Mouse (Mus musculus): ENCODE data around the gene Mllt11. TPM values are rescaled to one million over a fixed set of nuclear protein-coding genes. Genes with fewer than 3 reads are reported as not detected.

The Mllt11 gene
- polyA plus RNA-seq, 1 experiment, result 19.6 TPM

- TF ChIP-seq FOSL1 (IDR thresholded peaks at IDR 0.05; ENCODE audit: insufficient read depth, low read length, poor library complexity, severe bottlenecking) (no peak), MAX (IDR thresholded peaks at IDR 0.05) (peak; percentile 92), MYOG (IDR thresholded peaks at IDR 0.05; ENCODE audit: control insufficient read depth, extremely low read depth, insufficient read length) (no peak), MYOD1 (IDR thresholded peaks at IDR 0.05; ENCODE audit: control insufficient read depth, insufficient read length, low read depth) (no peak)
- no peaks in the 10 kb centered on the region for H3K79me3 ChIP-seq (ENCODE audit: low read depth)
- H3K4me3 ChIP-seq (ENCODE audit: insufficient read depth, poor library complexity, severe bottlenecking), result no peak overlapping the region
- peaks cover 54% of the 10 kb centered on the region for H3K36me3 ChIP-seq (ENCODE audit: control insufficient read depth, insufficient read depth)
- no peak overlapping the region for H3ac ChIP-seq (ENCODE audit: control insufficient read depth, insufficient read length, low read depth)
- H3K79me2 ChIP-seq (ENCODE audit: control insufficient read depth, insufficient read depth), result no peaks in the 10 kb centered on the region
- H3K27me3 ChIP-seq (ENCODE audit: control insufficient read depth, insufficient read depth, insufficient read length), result no peaks in the 10 kb centered on the region
Measured at GRCm38 (mm10) chr3:95194721-95195135, 37.2 kb downstream of the Mllt11 start.

GRCm38 (mm10) chr3:95186888-95187287 lies 45.1 kb downstream of the Mllt11 start:
- H3K27me3 ChIP-seq (ENCODE audit: control insufficient read depth, insufficient read depth, insufficient read length), result no peaks in the 10 kb centered on the region
- no peaks in the 10 kb centered on the region for H3K79me3 ChIP-seq (ENCODE audit: low read depth)
- no peaks in the 10 kb centered on the region for H3K79me2 ChIP-seq (ENCODE audit: control insufficient read depth, insufficient read depth)
- no peak overlapping the region for H3K4me3 ChIP-seq (ENCODE audit: insufficient read depth, poor library complexity, severe bottlenecking)
- H3ac ChIP-seq (ENCODE audit: control insufficient read depth, insufficient read length, low read depth), result no peak overlapping the region
- peaks cover 77% of the 10 kb centered on the region for H3K36me3 ChIP-seq (ENCODE audit: control insufficient read depth, insufficient read depth)
- no peak for TF ChIP-seq USF1 (IDR thresholded peaks at IDR 0.05; ENCODE audit: low read depth)
- no peak for TF ChIP-seq CEBPB (IDR thresholded peaks at IDR 0.05; ENCODE audit: low read depth)
- TF ChIP-seq MYOG (IDR thresholded peaks at IDR 0.05; ENCODE audit: control insufficient read depth, extremely low read depth, insufficient read length), result no peak
- no peak for TF ChIP-seq MAX (IDR thresholded peaks at IDR 0.05)
- no peak for TF ChIP-seq CTCF (IDR thresholded peaks at IDR 0.05; ENCODE audit: control insufficient read depth, insufficient read depth, insufficient read length)
- no peak for TF ChIP-seq FOSL1 (IDR thresholded peaks at IDR 0.05; ENCODE audit: insufficient read depth, low read length, poor library complexity, severe bottlenecking)
- no peak for TF ChIP-seq MYOD1 (IDR thresholded peaks at IDR 0.05; ENCODE audit: control insufficient read depth, insufficient read length, low read depth)

- Histone ChIP-seq H3K27me3 (ENCODE audit: control insufficient read depth, insufficient read depth, insufficient read length) (no peaks in the 10 kb centered on the region), H3K79me3 (ENCODE audit: low read depth) (no peaks in the 10 kb centered on the region), H3K36me3 (ENCODE audit: control insufficient read depth, insufficient read depth) (peaks cover 77% of the 10 kb centered on the region), H3ac (ENCODE audit: control insufficient read depth, insufficient read length, low read depth) (no peak overlapping the region), H3K4me3 (ENCODE audit: insufficient read depth, poor library complexity, severe bottlenecking) (no peak overlapping the region), H3K79me2 (ENCODE audit: control insufficient read depth, insufficient read depth) (no peaks in the 10 kb centered on the region)
- TF ChIP-seq CTCF (IDR thresholded peaks at IDR 0.05; ENCODE audit: control insufficient read depth, insufficient read depth, insufficient read length) (no peak), MAX (IDR thresholded peaks at IDR 0.05) (no peak), CEBPB (IDR thresholded peaks at IDR 0.05; ENCODE audit: low read depth) (no peak), FOSL1 (IDR thresholded peaks at IDR 0.05; ENCODE audit: insufficient read depth, low read length, poor library complexity, severe bottlenecking) (no peak)
Measured at GRCm38 (mm10) chr3:95186100-95186499, 45.9 kb downstream of the Mllt11 start.

GRCm38 (mm10) chr3:95184796-95185577 lies 47.0 kb downstream of the Mllt11 start:
- Histone ChIP-seq H3K36me3 (ENCODE audit: control insufficient read depth, insufficient read depth) (peaks cover 72% of the 10 kb centered on the region), H3ac (ENCODE audit: control insufficient read depth, insufficient read length, low read depth) (no peak overlapping the region), H3K4me3 (ENCODE audit: insufficient read depth, poor library complexity, severe bottlenecking) (no peak overlapping the region), H3K79me2 (ENCODE audit: control insufficient read depth, insufficient read depth) (no peaks in the 10 kb centered on the region), H3K27me3 (ENCODE audit: control insufficient read depth, insufficient read depth, insufficient read length) (no peaks in the 10 kb centered on the region), H3K79me3 (ENCODE audit: low read depth) (no peaks in the 10 kb centered on the region)
- TF ChIP-seq MAX (IDR thresholded peaks at IDR 0.05), result no peak
- TF ChIP-seq FOSL1 (IDR thresholded peaks at IDR 0.05; ENCODE audit: insufficient read depth, low read length, poor library complexity, severe bottlenecking), result no peak
- TF ChIP-seq MYOG (IDR thresholded peaks at IDR 0.05; ENCODE audit: control insufficient read depth, extremely low read depth, insufficient read length), result no peak
- no peak for TF ChIP-seq CEBPB (IDR thresholded peaks at IDR 0.05; ENCODE audit: low read depth)
- no peak for TF ChIP-seq MYOD1 (IDR thresholded peaks at IDR 0.05; ENCODE audit: control insufficient read depth, insufficient read length, low read depth)
- no peak for TF ChIP-seq USF1 (IDR thresholded peaks at IDR 0.05; ENCODE audit: low read depth)
- no peak for TF ChIP-seq CTCF (IDR thresholded peaks at IDR 0.05; ENCODE audit: control insufficient read depth, insufficient read depth, insufficient read length)

GRCm38 (mm10) chr3:95181841-95182240 lies 50.1 kb downstream of the Mllt11 start:
- no peak overlapping the region for H3K4me3 ChIP-seq (ENCODE audit: insufficient read depth, poor library complexity, severe bottlenecking)
- no peak overlapping the region for H3ac ChIP-seq (ENCODE audit: control insufficient read depth, insufficient read length, low read depth)
- no peaks in the 10 kb centered on the region for H3K79me2 ChIP-seq (ENCODE audit: control insufficient read depth, insufficient read depth)
- H3K27me3 ChIP-seq (ENCODE audit: control insufficient read depth, insufficient read depth, insufficient read length), result no peaks in the 10 kb centered on the region
- TF ChIP-seq USF1 (IDR thresholded peaks at IDR 0.05; ENCODE audit: low read depth) (no peak), CEBPB (IDR thresholded peaks at IDR 0.05; ENCODE audit: low read depth) (no peak), MYOG (IDR thresholded peaks at IDR 0.05; ENCODE audit: control insufficient read depth, extremely low read depth, insufficient read length) (no peak), MAX (IDR thresholded peaks at IDR 0.05) (no peak), CTCF (IDR thresholded peaks at IDR 0.05; ENCODE audit: control insufficient read depth, insufficient read depth, insufficient read length) (no peak), FOSL1 (IDR thresholded peaks at IDR 0.05; ENCODE audit: insufficient read depth, low read length, poor library complexity, severe bottlenecking) (no peak), MYOD1 (IDR thresholded peaks at IDR 0.05; ENCODE audit: control insufficient read depth, insufficient read length, low read depth) (no peak)
- H3K79me3 ChIP-seq (ENCODE audit: low read depth), result no peaks in the 10 kb centered on the region
- peaks cover 43% of the 10 kb centered on the region for H3K36me3 ChIP-seq (ENCODE audit: control insufficient read depth, insufficient read depth)

- H3K27me3 ChIP-seq (ENCODE audit: control insufficient read depth, insufficient read depth, insufficient read length), result no peaks in the 10 kb centered on the region
- no peaks in the 10 kb centered on the region for H3K79me3 ChIP-seq (ENCODE audit: low read depth)
- H3K36me3 ChIP-seq (ENCODE audit: control insufficient read depth, insufficient read depth), result peaks cover 25% of the 10 kb centered on the region
- no peak overlapping the region for H3ac ChIP-seq (ENCODE audit: control insufficient read depth, insufficient read length, low read depth)
- H3K79me2 ChIP-seq (ENCODE audit: control insufficient read depth, insufficient read depth), result no peaks in the 10 kb centered on the region
- TF ChIP-seq CTCF (IDR thresholded peaks at IDR 0.05; ENCODE audit: control insufficient read depth, insufficient read depth, insufficient read length), result no peak
- TF ChIP-seq CEBPB (IDR thresholded peaks at IDR 0.05; ENCODE audit: low read depth), result no peak
- no peak for TF ChIP-seq MYOD1 (IDR thresholded peaks at IDR 0.05; ENCODE audit: control insufficient read depth, insufficient read length, low read depth)
- no peak for TF ChIP-seq MAX (IDR thresholded peaks at IDR 0.05)
- no peak for TF ChIP-seq MYOG (IDR thresholded peaks at IDR 0.05; ENCODE audit: control insufficient read depth, extremely low read depth, insufficient read length)
- no peak for TF ChIP-seq FOSL1 (IDR thresholded peaks at IDR 0.05; ENCODE audit: insufficient read depth, low read length, poor library complexity, severe bottlenecking)
- no peak for TF ChIP-seq USF1 (IDR thresholded peaks at IDR 0.05; ENCODE audit: low read depth)
- H3K4me3 ChIP-seq (ENCODE audit: insufficient read depth, poor library complexity, severe bottlenecking), result no peak overlapping the region
Measured at GRCm38 (mm10) chr3:95179890-95180289, 52.1 kb downstream of the Mllt11 start.

All from C2C12 (cell line).